Mouse (Mus musculus) heart, postnatal 0 days (tissue): ENCODE measurements around the gene Hfe.

Experiments used
- CTCF ChIP-seq: IDR thresholded peaks from 2 replicates; pipeline ENCODE4 v1.5.1; 2016; ENCODE audit warnings: antibody characterized with exemption, control low read depth, low read depth
- EP300 ChIP-seq: IDR thresholded peaks from 2 replicates; pipeline ENCODE4 v1.6.1; 2016; ENCODE audit warnings: antibody characterized with exemption, low read depth

- TF ChIP-seq CTCF (no peak), EP300 (no peak)
Observed at GRCm38 (mm10) chr13:23693856-23694440, 16.7 kb downstream of the Hfe start.
